Mouse (Mus musculus): ENCODE measurements around the gene Apoc1. TPM values are rescaled to one million over a fixed set of nuclear protein-coding genes. Genes with fewer than 3 reads are reported as not detected.

Apoc1 gene
- total and polyA plus RNA-seq, 3 experiments, result not detected

DNA sequence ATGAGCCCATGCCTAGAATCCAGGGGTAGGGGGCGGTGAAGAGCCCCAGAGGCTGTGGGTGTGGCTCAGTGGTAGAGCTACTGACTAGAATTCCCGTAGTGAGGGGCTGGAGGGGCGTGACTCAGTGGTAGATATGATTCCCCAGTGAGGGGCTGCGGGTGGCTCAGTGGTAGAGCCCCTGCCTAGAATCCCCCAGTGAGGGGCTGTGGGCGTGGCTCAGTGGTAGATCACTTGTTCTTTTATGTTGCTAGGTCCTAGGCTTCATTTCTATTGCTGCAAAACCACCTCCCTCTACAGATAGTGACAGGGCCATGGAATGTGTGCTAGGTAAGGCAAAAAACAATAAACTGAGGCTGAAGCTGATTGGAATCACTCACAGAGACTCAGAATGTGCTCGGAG lies 3.4 kb upstream of the Apoc1 start:
- in situ Hi-C loops (cut with MboI; ENCODE audit: low pct_ligation_motif_present, low pct_unique_long_range_greater_than_20kb, low sequenced_read_pairs) (no loop called here), dilution Hi-C loops (cut with MboI; ENCODE audit: extremely low pct_ligation_motif_present, extremely low pct_unique_long_range_greater_than_20kb, low sequenced_read_pairs) (no loop called here)
- Histone ChIP-seq H3K27me3 (replicated peaks) (no peaks in the 10 kb centered on the region), H3K27ac (ENCODE audit: insufficient read depth, low read depth) (no peak overlapping the region), H3K9ac (ENCODE audit: insufficient read depth, low read depth) (no peak overlapping the region), H3K79me2 (replicated peaks; ENCODE audit: control insufficient read depth, extremely low read depth, insufficient read depth, poor library complexity, severe bottlenecking) (no peaks in the 10 kb centered on the region), H3K9me3 (replicated peaks; ENCODE audit: low read length) (peaks cover 5% of the 10 kb centered on the region), H3K4me1 (ENCODE audit: control insufficient read depth in 1 of 2, insufficient read depth in 2 of 2) (peaks cover 5 to 22% of the 10 kb centered on the region in 2 experiments; a peak in 3 of 4 replicates), H3K4me3 (replicated peaks in 1 of 3; ENCODE audit: low read depth in 2 of 3, low read length in 2 of 3, poor library complexity in 1 of 3) (no peak overlapping the region), H3K36me3 (replicated peaks in 1 of 2; ENCODE audit: control insufficient read depth in 1 of 2, insufficient read depth in 1 of 2, low read length in 1 of 2) (peaks cover 23 to 42% of the 10 kb centered on the region in 2 experiments), H3K4me2 (ENCODE audit: insufficient read depth, low read depth, poor library complexity, severe bottlenecking) (no peak overlapping the region)
- no peak for DNase-seq (ENCODE audit: extremely low read depth)
- TF ChIP-seq KAT2A (IDR thresholded peaks at IDR 0.05; ENCODE audit: insufficient replicate concordance, low read length) (no peak), TCF12 (IDR thresholded peaks at IDR 0.05; ENCODE audit: low read depth, low read length) (no peak), CHD1 (IDR thresholded peaks at IDR 0.05; ENCODE audit: low read depth, low read length) (no peak), USF2 (conservative IDR thresholded peaks at IDR 0.05; ENCODE audit: low read depth, low read length) (no peak)

DNA sequence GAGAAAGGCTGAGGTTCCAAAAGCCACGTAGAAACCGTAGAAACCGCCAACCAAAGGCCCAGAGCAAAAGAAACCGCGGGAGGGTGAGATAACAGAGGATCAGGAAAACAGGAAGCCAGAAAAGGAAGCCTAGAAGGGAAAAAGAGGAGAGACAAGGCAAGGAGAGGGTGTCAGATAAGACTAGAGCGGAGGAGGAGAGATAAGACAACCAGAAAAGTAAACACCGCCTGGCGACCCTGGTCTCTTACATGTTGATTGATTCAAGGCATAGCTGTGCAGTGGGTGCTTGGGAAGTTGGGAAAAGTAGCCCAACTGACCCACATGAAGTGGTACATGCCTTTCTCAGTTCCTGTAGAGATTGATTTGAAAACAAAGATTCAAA lies 2.7 kb upstream of the Apoc1 start:
- H3K79me2 ChIP-seq (replicated peaks; ENCODE audit: control insufficient read depth, extremely low read depth, insufficient read depth, poor library complexity, severe bottlenecking), result no peaks in the 10 kb centered on the region
- peaks cover 18 to 35% of the 10 kb centered on the region in 2 experiments for H3K36me3 ChIP-seq (replicated peaks in 1 of 2; ENCODE audit: control insufficient read depth in 1 of 2, insufficient read depth in 1 of 2, low read length in 1 of 2)
- no peak overlapping the region for H3K9ac ChIP-seq (ENCODE audit: insufficient read depth, low read depth)
- no peak overlapping the region for H3K27ac ChIP-seq (ENCODE audit: insufficient read depth, low read depth)
- dilution Hi-C loops (cut with MboI; ENCODE audit: extremely low pct_ligation_motif_present, extremely low pct_unique_long_range_greater_than_20kb, low sequenced_read_pairs) (no loop called here), in situ Hi-C loops (cut with MboI; ENCODE audit: low pct_ligation_motif_present, low pct_unique_long_range_greater_than_20kb, low sequenced_read_pairs) (no loop called here)
- H3K27me3 ChIP-seq (replicated peaks), result no peaks in the 10 kb centered on the region
- H3K4me2 ChIP-seq (ENCODE audit: insufficient read depth, low read depth, poor library complexity, severe bottlenecking), result no peak overlapping the region
- peaks cover 5% of the 10 kb centered on the region for H3K9me3 ChIP-seq (replicated peaks; ENCODE audit: low read length)
- TF ChIP-seq JUN (IDR thresholded peaks at IDR 0.05; ENCODE audit: insufficient read depth, low read depth, low read length), result no peak
- no peak for TF ChIP-seq ETS1 (conservative IDR thresholded peaks at IDR 0.05; ENCODE audit: low read depth, low read length)
- H3K4me3 ChIP-seq (replicated peaks in 1 of 3; ENCODE audit: low read depth in 2 of 3, low read length in 2 of 3, poor library complexity in 1 of 3), result no peak overlapping the region
- DNase-seq (ENCODE audit: extremely low read depth), result no peak
- H3K4me1 ChIP-seq (ENCODE audit: control insufficient read depth in 1 of 2, insufficient read depth in 2 of 2), result peaks cover under 1 to 16% of the 10 kb centered on the region in 2 experiments; a peak in 3 of 4 replicates

DNA sequence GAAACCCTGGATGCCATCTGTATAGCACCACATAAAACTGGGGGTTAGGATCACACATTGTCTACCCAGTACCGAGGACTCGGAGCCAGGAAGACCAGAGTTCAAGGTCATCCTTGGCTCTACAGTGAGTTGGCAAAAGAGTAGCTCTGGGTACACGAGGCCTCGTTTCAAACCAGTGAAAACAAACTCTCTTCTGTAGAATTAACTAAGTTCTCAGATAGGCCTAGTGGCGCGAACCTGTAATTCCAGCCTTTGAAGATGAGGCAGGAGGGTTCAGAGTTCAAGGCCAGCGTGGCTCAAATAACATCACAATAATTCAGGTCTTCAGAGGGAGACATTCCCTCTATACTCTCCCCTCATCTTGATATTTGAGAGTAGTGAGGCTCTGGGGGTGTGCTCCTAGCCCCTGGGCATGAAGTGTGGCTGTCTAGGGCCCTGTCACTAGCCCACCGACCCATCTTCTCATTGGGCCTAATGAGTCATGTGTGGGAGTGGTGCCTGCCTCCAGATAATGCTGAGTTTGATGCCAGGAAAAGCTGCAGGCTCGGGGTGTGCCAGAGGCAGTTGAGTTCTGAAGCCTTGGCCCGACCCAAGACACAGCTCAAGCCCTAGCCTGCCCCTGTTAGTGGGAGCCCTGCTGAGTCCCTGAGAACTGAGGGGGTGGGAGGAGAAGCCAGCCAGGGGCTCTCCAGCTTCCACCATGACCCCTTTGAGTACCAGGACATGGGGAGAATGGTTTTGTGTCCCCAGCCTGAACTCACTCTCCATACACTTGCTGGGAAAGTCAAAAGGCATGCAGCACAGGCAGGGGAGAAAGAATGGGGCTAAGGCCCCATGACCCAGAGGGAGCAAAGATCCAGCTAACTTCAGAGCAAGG lies 2.1 kb upstream of the Apoc1 start:
- H3K27me3 ChIP-seq (replicated peaks), result no peaks in the 10 kb centered on the region
- H3K9me3 ChIP-seq (replicated peaks; ENCODE audit: low read length), result peaks cover 5% of the 10 kb centered on the region
- H3K27ac ChIP-seq (ENCODE audit: insufficient read depth, low read depth), result no peak overlapping the region
- no peak overlapping the region for H3K9ac ChIP-seq (ENCODE audit: insufficient read depth, low read depth)
- H3K36me3 ChIP-seq (replicated peaks in 1 of 2; ENCODE audit: control insufficient read depth in 1 of 2, insufficient read depth in 1 of 2, low read length in 1 of 2), result peaks cover 17 to 34% of the 10 kb centered on the region in 2 experiments
- H3K4me3 ChIP-seq (replicated peaks in 1 of 3; ENCODE audit: low read depth in 2 of 3, low read length in 2 of 3, poor library complexity in 1 of 3), result no peak overlapping the region
- H3K4me1 ChIP-seq (ENCODE audit: control insufficient read depth in 1 of 2, insufficient read depth in 2 of 2), result peaks cover 0 to 9% of the 10 kb centered on the region in 2 experiments; a peak in 2 of 4 replicates
- H3K79me2 ChIP-seq (replicated peaks; ENCODE audit: control insufficient read depth, extremely low read depth, insufficient read depth, poor library complexity, severe bottlenecking), result no peaks in the 10 kb centered on the region
- no peak overlapping the region for H3K4me2 ChIP-seq (ENCODE audit: insufficient read depth, low read depth, poor library complexity, severe bottlenecking)
- no peak for DNase-seq (ENCODE audit: extremely low read depth)
- TF ChIP-seq MYC (IDR thresholded peaks at IDR 0.05; ENCODE audit: low read depth, low read length), result no peak
- TF ChIP-seq MXI1 (IDR thresholded peaks at IDR 0.05; ENCODE audit: low read depth, low read length), result no peak
- no peak for TF ChIP-seq ZMIZ1 (IDR thresholded peaks at IDR 0.05; ENCODE audit: low read depth, low read length)
- TF ChIP-seq ZC3H11A (IDR thresholded peaks at IDR 0.05; ENCODE audit: low read depth, low read length), result no peak
- in situ Hi-C loops (cut with MboI; ENCODE audit: low pct_ligation_motif_present, low pct_unique_long_range_greater_than_20kb, low sequenced_read_pairs) (no loop called here), dilution Hi-C loops (cut with MboI; ENCODE audit: extremely low pct_ligation_motif_present, extremely low pct_unique_long_range_greater_than_20kb, low sequenced_read_pairs) (no loop called here)

Data from CH12.LX (cell line).